Mouse (Mus musculus) embryo, embryonic 11.5 days (tissue): ENCODE results near the gene Hoxd10.

ENCODE experiments used
- DNase-seq: peaks from one replicate; pipeline ENCODE4 v3.0.0-alpha.2; 2012; ENCODE audit warnings: low read depth, low spot score

Hoxd10 gene

GRCm38 (mm10) chr2:74730331-74730730, 38.6 kb downstream of the Hoxd10 start:
- DNase-seq: no peak

- DNase-seq: no peak
Measured at GRCm38 (mm10) chr2:74731055-74731454, 39.3 kb downstream of the Hoxd10 start.

GRCm38 (mm10) chr2:74731799-74732512, 40.2 kb downstream of the Hoxd10 start:
- no peak for DNase-seq

- DNase-seq: no peak
Measured at GRCm38 (mm10) chr2:74732513-74733316, 41.0 kb downstream of the Hoxd10 start.

GRCm38 (mm10) chr2:74733317-74733661, 41.6 kb downstream of the Hoxd10 start:
- no peak for DNase-seq

GRCm38 (mm10) chr2:74733765-74734164, 42.0 kb downstream of the Hoxd10 start:
- DNase-seq: no peak

- DNase-seq: no peak
Measured at GRCm38 (mm10) chr2:74734451-74734850, 42.7 kb downstream of the Hoxd10 start.

GRCm38 (mm10) chr2:74734996-74735811, 43.5 kb downstream of the Hoxd10 start:
- no peak for DNase-seq

GRCm38 (mm10) chr2:74735851-74736687, 44.3 kb downstream of the Hoxd10 start:
- no peak for DNase-seq

GRCm38 (mm10) chr2:74736688-74737577, 45.2 kb downstream of the Hoxd10 start:
- no peak for DNase-seq

- DNase-seq: no peak
Measured at GRCm38 (mm10) chr2:74737578-74738070, 45.9 kb downstream of the Hoxd10 start.

- no peak for DNase-seq
Measured at GRCm38 (mm10) chr2:74738623-74739475, 47.1 kb downstream of the Hoxd10 start.

- no peak for DNase-seq
Measured at GRCm38 (mm10) chr2:74739476-74739800, 47.7 kb downstream of the Hoxd10 start.

- DNase-seq: no peak
Measured at GRCm38 (mm10) chr2:74739869-74740268, 48.1 kb downstream of the Hoxd10 start.

GRCm38 (mm10) chr2:74740311-74741091, 48.8 kb downstream of the Hoxd10 start:
- no peak for DNase-seq

GRCm38 (mm10) chr2:74741252-74741978, 49.7 kb downstream of the Hoxd10 start:
- no peak for DNase-seq

GRCm38 (mm10) chr2:74741979-74742277, 50.2 kb downstream of the Hoxd10 start:
- DNase-seq: no peak
